Mouse (Mus musculus) hindbrain, embryonic 11.5 days (tissue): ENCODE results near the gene Cep68. TPM values are rescaled to one million over a fixed set of nuclear protein-coding genes. Genes with fewer than 3 reads are reported as not detected.

Experiments
- polyA plus RNA-seq: library from polyadenylated mRNA; unstranded; fragments of >200 nt; fragmentation: Nextera tagmentation; extraction: Ambion mirVana; gene quantifications from 2 replicates; pipeline ENCODE4 v1.2.1, GENCODE M21; 2014

Gene Cep68
- polyA plus RNA-seq, 1 experiment from 2014 or later, result 27.1 TPM

Other genes starting within 250 kb of the Cep68 start
- 81.6 and 86.7 TPM in 2 replicates for gene Actr2, start 136.5 kb downstream of the Cep68 start, polyA plus RNA-seq
- 273 TPM in 2 replicates for gene Rab1a, start 48.0 kb downstream of the Cep68 start, polyA plus RNA-seq
- 19.3 and 19.4 TPM in 2 replicates for gene Slc1a4, start 83.3 kb upstream of the Cep68 start, polyA plus RNA-seq